Mouse (Mus musculus): ENCODE data around the gene Iqcf3.
"Not testable (repeated sequence)": the region's sequence is repeated elsewhere in the genome, so short reads cannot be mapped to it uniquely, and the experiment has no call there.

Gene Iqcf3

GRCm38 (mm10) chr9:106561531-106561930 lies at the start of gene Iqcf3:
Gene Iqcf3 (minus strand): TSS chr9:106561631.
- no peak for DNase-seq (ENCODE audit: low read depth, low spot score)

- no peak for DNase-seq (ENCODE audit: low read depth, low spot score)
Observed at GRCm38 (mm10) chr9:106610727-106611126, 49.3 kb upstream of the Iqcf3 start.

- DNase-seq (ENCODE audit: low read depth, low spot score): no peak
Observed at GRCm38 (mm10) chr9:106600546-106600945, 39.1 kb upstream of the Iqcf3 start.

GRCm38 (mm10) chr9:106598466-106598865 lies 37.0 kb upstream of the Iqcf3 start:
- no peak for DNase-seq (ENCODE audit: low read depth, low spot score)

- DNase-seq (ENCODE audit: low read depth, low spot score): peak; percentile 74
Observed at GRCm38 (mm10) chr9:106595836-106596235, 34.4 kb upstream of the Iqcf3 start.

- not testable (repeated sequence) for DNase-seq (ENCODE audit: low read depth, low spot score)
Observed at GRCm38 (mm10) chr9:106595402-106595801, 34.0 kb upstream of the Iqcf3 start.

- DNase-seq (ENCODE audit: low read depth, low spot score): peak; percentile 58
Observed at GRCm38 (mm10) chr9:106592158-106592557, 30.7 kb upstream of the Iqcf3 start.

GRCm38 (mm10) chr9:106582552-106582951 lies 21.1 kb upstream of the Iqcf3 start:
- no peak for DNase-seq (ENCODE audit: low read depth, low spot score)

GRCm38 (mm10) chr9:106580016-106580415 lies 18.6 kb upstream of the Iqcf3 start:
- DNase-seq (ENCODE audit: low read depth, low spot score): peak; percentile 87

- no peak for DNase-seq (ENCODE audit: low read depth, low spot score)
Observed at GRCm38 (mm10) chr9:106576112-106576511, 14.7 kb upstream of the Iqcf3 start.

GRCm38 (mm10) chr9:106573366-106573765 lies 11.9 kb upstream of the Iqcf3 start:
- no peak for DNase-seq (ENCODE audit: low read depth, low spot score)

- no peak for DNase-seq (ENCODE audit: low read depth, low spot score)
Observed at GRCm38 (mm10) chr9:106572186-106572585, 10.8 kb upstream of the Iqcf3 start.

GRCm38 (mm10) chr9:106570896-106571295 lies 9.5 kb upstream of the Iqcf3 start, which contains the start of gene Iqcf4:
Gene Iqcf4 (minus strand): TSS chr9:106570996.
- no peak for DNase-seq (ENCODE audit: low read depth, low spot score)

GRCm38 (mm10) chr9:106566437-106566836 lies 5.0 kb upstream of the Iqcf3 start:
- DNase-seq (ENCODE audit: low read depth, low spot score): no peak

- no peak for DNase-seq (ENCODE audit: low read depth, low spot score)
Observed at GRCm38 (mm10) chr9:106564025-106564424, 2.6 kb upstream of the Iqcf3 start.

- DNase-seq (ENCODE audit: low read depth, low spot score): no peak
Observed at GRCm38 (mm10) chr9:106562291-106562690, 860 bp upstream of the Iqcf3 start.

GRCm38 (mm10) chr9:106534975-106535374 lies 26.5 kb downstream of the Iqcf3 start:
- DNase-seq (ENCODE audit: low read depth, low spot score): peak; percentile 55

GRCm38 (mm10) chr9:106534296-106534695 lies 27.1 kb downstream of the Iqcf3 start:
- no peak for DNase-seq (ENCODE audit: low read depth, low spot score)

GRCm38 (mm10) chr9:106531833-106532232 lies 29.6 kb downstream of the Iqcf3 start:
- DNase-seq (ENCODE audit: low read depth, low spot score): peak; percentile 39

- DNase-seq (ENCODE audit: low read depth, low spot score): no peak
Observed at GRCm38 (mm10) chr9:106519909-106520308, 41.5 kb downstream of the Iqcf3 start.

GRCm38 (mm10) chr9:106519433-106519832 lies 42.0 kb downstream of the Iqcf3 start:
- DNase-seq (ENCODE audit: low read depth, low spot score): no peak

GRCm38 (mm10) chr9:106514273-106514672 lies 47.2 kb downstream of the Iqcf3 start, which contains the start of gene Iqcf5:
Gene Iqcf5 (plus strand): TSS chr9:106514573.
- DNase-seq (ENCODE audit: low read depth, low spot score): no peak

- no peak for DNase-seq (ENCODE audit: low read depth, low spot score)
Observed at GRCm38 (mm10) chr9:106513566-106513965, 47.9 kb downstream of the Iqcf3 start.
